ENCODE assay signal across 9 mouse cellular contexts in the genomic region with DNA sequence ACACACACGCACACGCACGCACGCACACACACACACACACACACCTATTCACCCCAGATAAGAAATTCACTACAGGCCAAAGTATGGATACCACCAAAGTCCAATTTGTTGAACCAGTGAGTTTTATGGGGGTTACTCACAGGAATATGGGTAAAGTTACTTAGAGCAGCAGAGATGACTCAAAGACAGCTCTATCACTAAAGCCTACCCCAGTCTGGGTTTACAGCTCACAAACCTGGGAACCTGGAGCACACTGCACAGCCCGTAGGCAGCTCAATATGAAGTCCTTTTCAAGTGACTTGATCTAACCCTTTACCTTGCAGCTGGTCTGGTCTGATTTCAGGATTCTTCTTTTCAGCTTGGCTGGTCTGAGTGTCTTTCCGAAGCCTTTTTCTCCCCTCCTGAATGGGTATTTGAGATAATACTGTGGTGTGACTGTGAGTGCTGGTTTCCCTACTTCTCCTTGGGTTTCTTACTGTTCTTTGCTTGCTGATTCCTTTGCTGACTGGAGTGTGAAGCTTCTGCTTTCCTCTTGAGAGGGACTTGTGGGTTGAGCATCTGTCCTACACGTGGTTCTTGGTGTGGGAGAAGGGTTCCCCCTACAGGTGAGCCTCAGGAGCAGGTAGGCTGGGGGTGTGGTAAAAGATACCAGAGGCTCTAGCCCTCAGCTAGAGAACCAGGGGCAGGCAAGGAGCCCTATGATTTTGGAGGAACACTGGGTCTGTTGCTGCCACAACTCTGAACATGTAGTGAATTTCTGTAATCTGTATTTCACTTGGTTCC. TPM values are rescaled to one million over a fixed set of nuclear protein-coding genes. Genes with fewer than 3 reads are reported as not detected.
A peak's percentile ranks its signal among the peaks of the same experiment; 100 is the strongest.
DNase-seq lines count a peak whose midpoint lies in the region; ATAC-seq and TF ChIP-seq lines count a peak whose summit lies in the region.
"Had no signal": no experiment of that assay in that cellular context is flagged by ENCODE, and none has a peak within 500 bp of the region (broad histone marks: within the 10 kb centered on the region; RNA-seq: fewer than 3 reads in every experiment).

No protein-coding gene starts in this region.

- no peak overlapping the region for H3K27ac ChIP-seq in bone marrow, adult 2 months (ENCODE audit: control insufficient read depth, insufficient read depth, low read depth, low read length, poor library complexity)
- H3K27ac ChIP-seq in intestine, embryonic 16.5 days (ENCODE audit: low read length), result no peak overlapping the region
- H3K27ac ChIP-seq in neural tube, embryonic 15.5 days (replicated peaks), result no peak overlapping the region
- H3K27ac ChIP-seq: midbrain, embryonic 12.5 days had no signal

- peaks cover 6% of the 10 kb centered on the region; the same call in 1 of the 2 replicates for H3K36me3 ChIP-seq in intestine, embryonic 16.5 days (ENCODE audit: control insufficient read depth, insufficient read depth, low read length)
- H3K36me3 ChIP-seq in neural tube, embryonic 15.5 days, result peaks cover 16% of the 10 kb centered on the region

- no peak for TF ChIP-seq POLR2A in bone marrow, adult 2 months (IDR thresholded peaks at IDR 0.05; ENCODE audit: borderline replicate concordance, control insufficient read depth, low read depth, low read length)

- no peaks in the 10 kb centered on the region for H3K27me3 ChIP-seq in intestine, embryonic 16.5 days (replicated peaks; ENCODE audit: control insufficient read depth, insufficient read depth, low read length)
- no peaks in the 10 kb centered on the region for H3K27me3 ChIP-seq in neural tube, embryonic 15.5 days (replicated peaks)
- H3K27me3 ChIP-seq: midbrain, embryonic 12.5 days had no signal

- peak; percentile 76 for ATAC-seq in intestine, embryonic 16.5 days
- peak; percentile 75 for ATAC-seq in monocyte, adult 5-6 weeks (replicated peaks; ENCODE audit: insufficient number of reproducible peaks, low FRiP score, low TSS enrichment, poor library complexity, severe bottlenecking)
- ATAC-seq in neural tube, embryonic 15.5 days (ENCODE audit: low FRiP score), result no peak

- H3K9me3 ChIP-seq in intestine, embryonic 16.5 days (ENCODE audit: control insufficient read depth, low read length), result no peaks in the 10 kb centered on the region
- H3K9me3 ChIP-seq in neural tube, embryonic 15.5 days (replicated peaks), result no peaks in the 10 kb centered on the region
- H3K9me3 ChIP-seq: midbrain, embryonic 12.5 days had no signal

- no peak overlapping the region for H3K4me3 ChIP-seq in bone marrow, adult 2 months (replicated peaks; ENCODE audit: control insufficient read depth, low read depth, low read length)
- no peak overlapping the region for H3K4me3 ChIP-seq in intestine, embryonic 16.5 days (ENCODE audit: low read length)
- no peak overlapping the region for H3K4me3 ChIP-seq in neural tube, embryonic 15.5 days (replicated peaks)
- H3K4me3 ChIP-seq: midbrain, embryonic 12.5 days had no signal

- H3K4me1 ChIP-seq in bone marrow, adult 2 months (ENCODE audit: control insufficient read depth, insufficient read depth, low read length), result no peaks in the 10 kb centered on the region; the same call in 1 of the 2 replicates
- H3K4me1 ChIP-seq in intestine, embryonic 16.5 days (ENCODE audit: control insufficient read depth, insufficient read depth, low read length), result 0 out of 2 replicates have a peak, but pooled peaks cover 5% of the 10 kb centered on the region
- H3K4me1 ChIP-seq in neural tube, embryonic 15.5 days, result peaks cover 7% of the 10 kb centered on the region; the same call in 1 of the 2 replicates

- H3K9ac ChIP-seq in intestine, embryonic 16.5 days (ENCODE audit: low read depth, low read length), result no peak overlapping the region
- no peak overlapping the region for H3K9ac ChIP-seq in neural tube, embryonic 15.5 days (replicated peaks)
- H3K9ac ChIP-seq: midbrain, embryonic 12.5 days had no signal

- peak; percentile 82 for TF ChIP-seq CTCF in bone marrow, adult 2 months (IDR thresholded peaks at IDR 0.05; ENCODE audit: control insufficient read depth, insufficient read depth, low read length)

- intact Hi-C loops in left cerebral cortex, postnatal 14 days (cut with DNase I), result no loop called here

- no peak overlapping the region for H3K4me2 ChIP-seq in intestine, embryonic 16.5 days (ENCODE audit: low read depth, low read length)
- no peak overlapping the region for H3K4me2 ChIP-seq in neural tube, embryonic 15.5 days
- H3K4me2 ChIP-seq: midbrain, embryonic 12.5 days had no signal

- peak; percentile 10 to 15 for DNase-seq in left cerebral cortex, postnatal 14 days (ENCODE audit: low spot score in 2 of 2)
- no peak for DNase-seq in left cerebral cortex, adult 8-10 months (ENCODE audit: low spot score in 2 of 2)
- no peak for DNase-seq in frontal cortex, postnatal 14 days (ENCODE audit: low spot score in 2 of 2)
- no peak for DNase-seq in urinary bladder, postnatal 25 days (ENCODE audit: low spot score)

- 75% methylated on average over 7 of the region's 7 CpGs for WGBS in bone marrow, adult 2 months
- 72% methylated on average over 7 of the region's 7 CpGs for WGBS in intestine, embryonic 16.5 days
- WGBS in neural tube, embryonic 15.5 days, result 69% methylated on average over 7 of the region's 7 CpGs

RNA-seq across cellular contexts. Expression of gene Rbm33, which starts 12.3 kb away (rescaled TPM):
- total RNA-seq in left cerebral cortex, postnatal 14 days (2021), result 10 to 100 TPM; 59.0 to 59.5 TPM
- 10 to 100 TPM; 60.1 to 69.3 (median 65.6) TPM for total RNA-seq in left cerebral cortex, adult 8-10 months (2022)
- polyA plus RNA-seq in bone marrow, adult 2 months (2011; ENCODE audit: insufficient read depth, insufficient read length, low replicate concordance, missing spikeins), result 27.9 and 36.3 TPM in 2 replicates
- polyA plus RNA-seq in intestine, embryonic 16.5 days (2015; fragmentation: Nextera tagmentation; extraction: Ambion mirVana), result 6.5 and 6.8 TPM in 2 replicates
- total RNA-seq in monocyte, adult 5-6 weeks (2017), result 60.8 to 96.3 TPM (median 77.3 TPM) in 3 replicates
- 12.1 and 12.3 TPM in 2 replicates for polyA plus RNA-seq in neural tube, embryonic 15.5 days (2015; fragmentation: Nextera tagmentation; extraction: Ambion mirVana)

Comparison
In these comparisons a context has a peak if more than half of its experiments do, and no peak if none do; other contexts are left out.
1. DNase-seq: peak in left cerebral cortex, postnatal 14 days (2 of 2); none in left cerebral cortex, adult 8-10 months (0 of 2), frontal cortex, postnatal 14 days (0 of 2) and urinary bladder, postnatal 25 days (single experiment).